Mouse (Mus musculus) small intestine, adult 2 months (tissue): Measurements from ENCODE around the gene Casp6. TPM values are rescaled to one million over a fixed set of nuclear protein-coding genes. Genes with fewer than 3 reads are reported as not detected.

Experiments used
- H3K27ac ChIP-seq: fragments of 200-500 bp; 2 replicates; pipeline ENCODE4 v1.5.1; 2012; ENCODE audit warnings: low read depth, low read length, control low read depth, inconsistent platforms; ENCODE audit not compliant: insufficient read depth
- H3K27me3 ChIP-seq: fragments of 200-500 bp; 2 replicates; pipeline ENCODE4 v1.6.1; 2012; ENCODE audit warnings: mild to moderate bottlenecking, moderate library complexity, low read length, inconsistent platforms; ENCODE audit not compliant: control insufficient read depth, insufficient read depth
- H3K36me3 ChIP-seq: fragments of 200-500 bp; 2 replicates; pipeline ENCODE4 v1.6.1; 2012; ENCODE audit warnings: mild to moderate bottlenecking, low read length, control low read depth, inconsistent platforms; ENCODE audit not compliant: control insufficient read depth, insufficient read depth
- H3K4me1 ChIP-seq: fragments of 200-500 bp; 2 replicates; pipeline ENCODE4 v1.6.1; 2012; ENCODE audit warnings: low read length, inconsistent platforms, mixed read lengths; ENCODE audit not compliant: control insufficient read depth, insufficient read depth, insufficient read length
- H3K4me3 ChIP-seq: fragments of 200-500 bp; 2 replicates; pipeline ENCODE4 v1.5.1; 2012; ENCODE audit warnings: low read depth, mild to moderate bottlenecking, control low read depth, inconsistent platforms, low read length, moderate library complexity
- CTCF ChIP-seq: fragments of 200-500 bp; IDR thresholded peaks from 2 replicates; pipeline ENCODE4 v1.5.1; 2012; ENCODE audit warnings: low read depth, mild to moderate bottlenecking, control low read depth, inconsistent platforms, low read length, moderate library complexity, mixed read lengths; ENCODE audit not compliant: insufficient replicate concordance, insufficient read length; ENCODE audit errors: extremely low read depth
- POLR2A ChIP-seq: fragments of 200-500 bp; IDR thresholded peaks from 2 replicates; pipeline ENCODE4 v1.6.1; 2012; ENCODE audit warnings: low read depth, mild to moderate bottlenecking, control low read depth, inconsistent platforms, low read length, moderate library complexity
- WGBS: fragments of 180-500 bp; shearing (Covaris S2); methylation state at CpG from one replicate; pipeline ENCODE4 v1.1.7; 2018; 5-methylcytosine and 5-hydroxymethylcytosine counted together
- polyA plus RNA-seq: library from polyadenylated mRNA; depleted of rRNA; stranded (reverse); fragments of >200 nt; gene quantifications from 2 replicates; pipeline ENCODE4 v1.2.3, GENCODE M21; 2012

Casp6 gene
- polyA plus RNA-seq, 1 experiment: 203 TPM

GRCm38 (mm10) chr3:129898886-129899285 lies 2.3 kb upstream of the Casp6 start:
- WGBS: 59% methylated on average over 4 of the region's 4 CpGs
- peaks cover 20% of the 10 kb centered on the region for H3K4me1 ChIP-seq
- H3K4me3 ChIP-seq: no peak overlapping the region
- H3K36me3 ChIP-seq: no peaks in the 10 kb centered on the region
- H3K27ac ChIP-seq: no peak overlapping the region
- H3K27me3 ChIP-seq: no peaks in the 10 kb centered on the region
- no peak for TF ChIP-seq CTCF
- TF ChIP-seq POLR2A: no peak

- Histone ChIP-seq H3K27me3 (no peaks in the 10 kb centered on the region), H3K4me3 (peak overlapping the region; percentile 10; the same call in 1 of the 2 replicates), H3K36me3 (peaks cover 18% of the 10 kb centered on the region), H3K4me1 (peaks cover 17% of the 10 kb centered on the region), H3K27ac (no peak overlapping the region)
- WGBS: 85% methylated on average over 3 of the region's 3 CpGs
- TF ChIP-seq POLR2A (no peak), CTCF (no peak)
Observed at GRCm38 (mm10) chr3:129903369-129903768, 2.1 kb downstream of the Casp6 start.

GRCm38 (mm10) chr3:129903866-129904265 lies 2.6 kb downstream of the Casp6 start:
- H3K27me3 ChIP-seq: no peaks in the 10 kb centered on the region
- TF ChIP-seq POLR2A (no peak), CTCF (no peak)
- H3K27ac ChIP-seq: no peak overlapping the region
- H3K4me3 ChIP-seq: peak overlapping the region; percentile 10; the same call in 1 of the 2 replicates
- WGBS: 64% methylated on average over 8 of the region's 8 CpGs
- H3K36me3 ChIP-seq: peaks cover 23% of the 10 kb centered on the region
- peaks cover 17% of the 10 kb centered on the region for H3K4me1 ChIP-seq

GRCm38 (mm10) chr3:129904381-129905132 lies 3.3 kb downstream of the Casp6 start:
- TF ChIP-seq CTCF: no peak
- WGBS: 71% methylated on average over 7 of the region's 7 CpGs
- Histone ChIP-seq H3K27me3 (no peaks in the 10 kb centered on the region), H3K27ac (no peak overlapping the region), H3K4me3 (no peak overlapping the region), H3K36me3 (peaks cover 28% of the 10 kb centered on the region), H3K4me1 (peaks cover 17% of the 10 kb centered on the region)

GRCm38 (mm10) chr3:129912025-129912424 lies 10.8 kb downstream of the Casp6 start:
- 94% methylated on average over 14 of the region's 14 CpGs for WGBS
- Histone ChIP-seq H3K36me3 (peaks cover 59% of the 10 kb centered on the region), H3K27me3 (no peaks in the 10 kb centered on the region), H3K4me3 (no peak overlapping the region), H3K27ac (no peak overlapping the region), H3K4me1 (no peaks in the 10 kb centered on the region)
- no peak for TF ChIP-seq POLR2A
- no peak for TF ChIP-seq CTCF

- Histone ChIP-seq H3K27me3 (no peaks in the 10 kb centered on the region), H3K36me3 (peaks cover 54% of the 10 kb centered on the region), H3K27ac (no peak overlapping the region), H3K4me1 (no peaks in the 10 kb centered on the region), H3K4me3 (no peak overlapping the region)
- WGBS: 93% methylated on average over 13 of the region's 13 CpGs
- no peak for TF ChIP-seq POLR2A
- TF ChIP-seq CTCF: no peak
Observed at GRCm38 (mm10) chr3:129913241-129913640, 12.0 kb downstream of the Casp6 start.

- H3K27ac ChIP-seq: no peak overlapping the region
- no peak overlapping the region for H3K4me3 ChIP-seq
- no peaks in the 10 kb centered on the region for H3K27me3 ChIP-seq
- TF ChIP-seq CTCF (no peak), POLR2A (no peak)
- peaks cover 23% of the 10 kb centered on the region for H3K36me3 ChIP-seq
- no peaks in the 10 kb centered on the region for H3K4me1 ChIP-seq
- 78% methylated on average over 3 of the region's 3 CpGs for WGBS
Observed at GRCm38 (mm10) chr3:129917424-129917823, 16.2 kb downstream of the Casp6 start.

GRCm38 (mm10) chr3:129918434-129918833 lies 17.2 kb downstream of the Casp6 start:
- H3K4me3 ChIP-seq: no peak overlapping the region
- H3K27me3 ChIP-seq: no peaks in the 10 kb centered on the region
- H3K36me3 ChIP-seq: peaks cover 15% of the 10 kb centered on the region
- H3K27ac ChIP-seq: no peak overlapping the region
- H3K4me1 ChIP-seq: no peaks in the 10 kb centered on the region
- 15% methylated on average over 13 of the region's 13 CpGs for WGBS
- TF ChIP-seq POLR2A: no peak
- peak; percentile 63; the same call in 1 of the 2 replicates for TF ChIP-seq CTCF
